Mouse (Mus musculus) heart, embryonic 11.5 days (tissue): ENCODE results near the gene Chst8. TPM values are rescaled to one million over a fixed set of nuclear protein-coding genes. Genes with fewer than 3 reads are reported as not detected.

Source experiments
- ATAC-seq: fragments of 200-750 bp; cut with Nextera tagmentation; replicated peaks from 2 replicates; pipeline ENCODE4 v1.8.0; 2017; ENCODE audit warnings: moderate library complexity; ENCODE audit not compliant: insufficient number of reproducible peaks, low FRiP score, low TSS enrichment
- H3K27ac ChIP-seq: fragments of 300-500 bp; sonication (generic); 2 replicates; pipeline ENCODE4 v1.5.1; 2014; ENCODE audit warnings: mild to moderate bottlenecking, low read depth, low read length
- H3K27me3 ChIP-seq: fragments of 300-500 bp; sonication (generic); 2 replicates; pipeline ENCODE4 v1.6.1; 2014; ENCODE audit warnings: mild to moderate bottlenecking, low read length, mixed read lengths; ENCODE audit not compliant: control insufficient read depth, insufficient read depth
- H3K36me3 ChIP-seq: fragments of 300-500 bp; sonication (generic); 2 replicates; pipeline ENCODE4 v1.6.1; 2014; ENCODE audit warnings: mild to moderate bottlenecking, low read length, moderate library complexity, mixed read lengths; ENCODE audit not compliant: control insufficient read depth, insufficient read depth
- H3K4me1 ChIP-seq: fragments of 300-500 bp; sonication (generic); 2 replicates; pipeline ENCODE4 v1.6.1; 2014; ENCODE audit warnings: low read length; ENCODE audit not compliant: control insufficient read depth, insufficient read depth
- H3K4me2 ChIP-seq: fragments of 300-500 bp; sonication (generic); 2 replicates; pipeline ENCODE4 v1.6.1; 2014; ENCODE audit warnings: mild to moderate bottlenecking, moderate library complexity
- H3K4me3 ChIP-seq: fragments of 300-500 bp; sonication (generic); 2 replicates; pipeline ENCODE4 v1.5.1; 2014; ENCODE audit warnings: low read depth, low read length
- H3K9ac ChIP-seq: fragments of 300-500 bp; sonication (generic); 2 replicates; pipeline ENCODE4 v1.6.1; 2014; ENCODE audit warnings: mild to moderate bottlenecking, low read depth, low read length, moderate library complexity
- H3K9me3 ChIP-seq: fragments of 300-500 bp; sonication (generic); replicated peaks from 2 replicates; pipeline ENCODE4 v1.6.1; 2016; ENCODE audit warnings: low read length; ENCODE audit not compliant: control insufficient read depth
- WGBS: fragments of 180-500 bp; shearing (Covaris S2); extraction: QIAGEN DNeasy Blood & Tissue Kit; methylation state at CpG from one replicate; pipeline ENCODE4 v1.1.7; 2014; ENCODE audit not compliant: insufficient replicate concordance; 5-methylcytosine and 5-hydroxymethylcytosine counted together
- polyA plus RNA-seq: library from polyadenylated mRNA; unstranded; fragments of >200 nt; fragmentation: Nextera tagmentation; extraction: Ambion mirVana; gene quantifications from 2 replicates; pipeline ENCODE4 v1.2.1, GENCODE M21; 2014

Gene Chst8
- polyA plus RNA-seq, 1 experiment from 2014 or later = 1.6 TPM

DNA sequence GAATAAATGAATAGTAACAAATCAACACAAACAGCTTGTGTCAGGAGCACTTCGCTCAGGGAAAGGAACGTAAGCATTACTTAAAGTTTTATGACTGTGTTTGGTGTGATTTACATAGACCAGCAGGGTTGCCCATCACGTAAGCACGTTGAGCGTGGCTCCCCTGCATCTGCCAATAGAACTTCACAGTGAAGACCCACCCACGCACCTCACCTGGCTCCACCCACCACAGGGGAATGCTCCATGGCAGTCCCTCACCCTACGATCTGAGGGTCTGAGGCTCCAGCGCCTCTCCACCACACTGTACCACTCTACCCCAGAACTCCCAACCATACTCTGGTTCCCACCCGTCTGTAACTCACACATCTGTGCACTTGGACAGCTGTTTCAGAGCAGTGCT is 67.1 kb downstream of the Chst8 start:
- Histone ChIP-seq H3K4me1 (no peaks in the 10 kb centered on the region), H3K4me2 (no peak overlapping the region), H3K27me3 (no peaks in the 10 kb centered on the region), H3K4me3 (no peak overlapping the region), H3K36me3 (no peaks in the 10 kb centered on the region), H3K9me3 (0 out of 2 replicates have a peak, but pooled peaks cover 3% of the 10 kb centered on the region), H3K9ac (no peak overlapping the region), H3K27ac (no peak overlapping the region)
- WGBS = 72% methylated on average over 9 of the region's 9 CpGs
- ATAC-seq = no peak

DNA sequence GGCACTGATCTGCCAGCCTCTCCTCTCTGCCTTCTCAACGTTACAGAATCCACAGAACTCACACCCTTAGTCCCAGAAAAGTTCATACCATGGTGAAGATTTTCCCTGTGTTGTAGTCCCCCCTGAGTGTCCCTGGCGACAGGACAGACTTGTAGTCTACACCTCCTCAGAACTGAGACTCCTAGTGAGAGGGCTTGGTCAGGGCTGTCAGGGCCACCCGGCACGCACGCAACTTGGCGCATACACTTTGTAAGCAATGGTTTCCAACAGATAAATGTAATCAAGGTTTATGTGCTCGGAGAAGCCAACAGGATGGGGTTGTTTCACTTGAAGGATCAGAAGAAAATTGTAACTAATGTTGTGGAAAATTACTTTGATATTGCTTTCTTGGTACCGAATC is 67.5 kb downstream of the Chst8 start:
- no peaks in the 10 kb centered on the region for H3K27me3 ChIP-seq
- H3K9me3 ChIP-seq = 0 out of 2 replicates have a peak, but pooled peaks cover 3% of the 10 kb centered on the region
- WGBS = 80% methylated on average over 8 of the region's 8 CpGs
- no peak overlapping the region for H3K4me2 ChIP-seq
- H3K4me3 ChIP-seq = no peak overlapping the region
- H3K4me1 ChIP-seq = no peaks in the 10 kb centered on the region
- no peaks in the 10 kb centered on the region for H3K36me3 ChIP-seq
- ATAC-seq = no peak
- no peak overlapping the region for H3K27ac ChIP-seq
- H3K9ac ChIP-seq = no peak overlapping the region

- no peak for ATAC-seq
- H3K4me3 ChIP-seq = no peak overlapping the region
Measured at GRCm38 (mm10) chr7:34743411-34744085, 69.0 kb downstream of the Chst8 start.

DNA sequence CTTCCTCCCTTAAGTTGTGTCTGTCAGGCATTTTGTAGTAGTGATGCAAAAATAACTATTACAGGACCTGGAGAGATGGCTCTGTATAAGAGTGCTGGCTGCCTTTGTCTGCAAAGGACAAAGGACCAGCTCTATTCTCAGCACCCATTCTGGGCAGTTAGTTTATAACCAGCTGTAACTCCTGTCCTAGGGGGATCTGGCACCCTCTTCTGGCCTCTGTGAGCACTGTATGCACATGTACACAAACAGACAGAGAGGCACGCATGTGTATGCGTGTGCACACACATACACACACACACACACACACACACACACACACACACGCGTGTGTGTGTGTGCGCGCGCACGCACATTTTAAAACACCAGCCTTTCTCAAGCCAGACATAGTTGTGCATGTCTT is 73.1 kb downstream of the Chst8 start:
- H3K4me2 ChIP-seq = no peak overlapping the region
- ATAC-seq = no peak
- H3K27ac ChIP-seq = no peak overlapping the region
- H3K9me3 ChIP-seq = no peaks in the 10 kb centered on the region
- H3K27me3 ChIP-seq = no peaks in the 10 kb centered on the region
- H3K36me3 ChIP-seq = no peaks in the 10 kb centered on the region
- no peak overlapping the region for H3K4me3 ChIP-seq
- 89% methylated on average over 8 of the region's 8 CpGs for WGBS
- no peaks in the 10 kb centered on the region for H3K4me1 ChIP-seq
- H3K9ac ChIP-seq = no peak overlapping the region

More at GRCm38 (mm10) chr7:34743411-34744085, 69.0 kb downstream of the Chst8 start:
- WGBS = 64% methylated on average over 8 of the region's 8 CpGs
- Histone ChIP-seq H3K4me2 (no peak overlapping the region), H3K9ac (no peak overlapping the region), H3K9me3 (no peaks in the 10 kb centered on the region), H3K4me1 (no peaks in the 10 kb centered on the region), H3K27me3 (no peaks in the 10 kb centered on the region), H3K27ac (no peak overlapping the region), H3K36me3 (no peaks in the 10 kb centered on the region)

GRCm38 (mm10) chr7:34737206-34737605 is 75.3 kb downstream of the Chst8 start:
- Histone ChIP-seq H3K9me3 (no peaks in the 10 kb centered on the region), H3K4me3 (no peak overlapping the region), H3K4me2 (no peak overlapping the region), H3K27ac (no peak overlapping the region), H3K9ac (no peak overlapping the region), H3K4me1 (no peaks in the 10 kb centered on the region), H3K36me3 (no peaks in the 10 kb centered on the region), H3K27me3 (no peaks in the 10 kb centered on the region)
- no peak for ATAC-seq
- 73% methylated on average over 6 of the region's 6 CpGs for WGBS

- H3K4me3 ChIP-seq = no peak overlapping the region
- 84% methylated on average over 6 of the region's 6 CpGs for WGBS
- no peak for ATAC-seq
- no peaks in the 10 kb centered on the region for H3K4me1 ChIP-seq
- H3K27me3 ChIP-seq = no peaks in the 10 kb centered on the region
- H3K36me3 ChIP-seq = no peaks in the 10 kb centered on the region
- H3K27ac ChIP-seq = no peak overlapping the region
- H3K9ac ChIP-seq = no peak overlapping the region
- no peaks in the 10 kb centered on the region for H3K9me3 ChIP-seq
- no peak overlapping the region for H3K4me2 ChIP-seq
Measured at GRCm38 (mm10) chr7:34734348-34734747, 78.2 kb downstream of the Chst8 start.

DNA sequence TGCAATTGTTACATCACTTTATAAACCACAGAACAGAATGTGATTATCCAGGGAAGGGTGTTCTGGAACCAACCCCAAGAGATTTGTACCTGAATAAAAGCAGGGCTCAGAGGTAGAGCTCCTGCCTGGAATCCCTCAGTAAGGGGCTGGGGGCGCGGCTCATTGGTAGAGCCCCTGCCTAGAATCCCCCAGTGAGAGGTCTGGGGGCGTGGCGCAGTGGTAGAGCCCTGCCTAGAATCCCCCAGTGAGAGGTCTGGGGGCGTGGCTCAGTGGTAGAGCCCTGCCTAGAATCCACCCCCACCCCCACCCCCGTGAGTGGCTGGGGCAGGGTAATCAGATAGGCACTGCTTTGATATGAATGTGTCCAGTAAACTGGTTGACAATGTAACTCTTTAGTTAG is 83.6 kb downstream of the Chst8 start:
- no peak for ATAC-seq
- Histone ChIP-seq H3K4me3 (no peak overlapping the region), H3K27me3 (no peaks in the 10 kb centered on the region), H3K27ac (no peak overlapping the region), H3K9me3 (no peaks in the 10 kb centered on the region), H3K4me2 (no peak overlapping the region), H3K4me1 (no peaks in the 10 kb centered on the region), H3K36me3 (no peaks in the 10 kb centered on the region), H3K9ac (no peak overlapping the region)
- WGBS = 36% methylated on average over 6 of the region's 6 CpGs

GRCm38 (mm10) chr7:34725206-34725605 is 87.3 kb downstream of the Chst8 start:
- Histone ChIP-seq H3K27me3 (no peaks in the 10 kb centered on the region), H3K36me3 (no peaks in the 10 kb centered on the region), H3K27ac (no peak overlapping the region), H3K4me1 (peaks cover 23% of the 10 kb centered on the region), H3K9me3 (no peaks in the 10 kb centered on the region), H3K4me3 (no peak overlapping the region), H3K9ac (no peak overlapping the region), H3K4me2 (no peak overlapping the region)
- no peak for ATAC-seq
- WGBS = 73% methylated on average over 4 of the region's 4 CpGs

- Histone ChIP-seq H3K9ac (no peak overlapping the region), H3K4me1 (peaks cover 23% of the 10 kb centered on the region), H3K9me3 (no peaks in the 10 kb centered on the region), H3K36me3 (no peaks in the 10 kb centered on the region), H3K27me3 (no peaks in the 10 kb centered on the region), H3K27ac (peak overlapping the region; percentile 75), H3K4me2 (no peak overlapping the region; the same call in 1 of the 2 replicates), H3K4me3 (no peak overlapping the region)
- 38% methylated on average over 11 of the region's 11 CpGs for WGBS
- ATAC-seq = no peak
Measured at GRCm38 (mm10) chr7:34722551-34723230, 89.8 kb downstream of the Chst8 start.
